Mouse (Mus musculus) B cell, adult 62 days (primary cell): ENCODE results near the gene Sat2. TPM values are rescaled to one million over a fixed set of nuclear protein-coding genes. Genes with fewer than 3 reads are reported as not detected.

Source experiments
- total RNA-seq: library from RNA; stranded (reverse); gene quantifications from 4 replicates; pipeline ENCODE4 v1.2.4, GENCODE M21; 2023

Sat2 gene
- total RNA-seq = not detected in 4 replicates

GRCm38 (mm10) chr11:69621571-69622268, at the start of gene Sat2:
Gene Sat2, plus strand, starts transcription at chr11:69622024.

GRCm38 (mm10) chr11:69580091-69580514, 41.7 kb upstream of the Sat2 start, which contains the start of the genes Wrap53 and Trp53:
Gene Wrap53, minus strand, starts transcription at chr11:69580255.
Gene Trp53, plus strand, starts transcription at chr11:69580359.

DNA sequence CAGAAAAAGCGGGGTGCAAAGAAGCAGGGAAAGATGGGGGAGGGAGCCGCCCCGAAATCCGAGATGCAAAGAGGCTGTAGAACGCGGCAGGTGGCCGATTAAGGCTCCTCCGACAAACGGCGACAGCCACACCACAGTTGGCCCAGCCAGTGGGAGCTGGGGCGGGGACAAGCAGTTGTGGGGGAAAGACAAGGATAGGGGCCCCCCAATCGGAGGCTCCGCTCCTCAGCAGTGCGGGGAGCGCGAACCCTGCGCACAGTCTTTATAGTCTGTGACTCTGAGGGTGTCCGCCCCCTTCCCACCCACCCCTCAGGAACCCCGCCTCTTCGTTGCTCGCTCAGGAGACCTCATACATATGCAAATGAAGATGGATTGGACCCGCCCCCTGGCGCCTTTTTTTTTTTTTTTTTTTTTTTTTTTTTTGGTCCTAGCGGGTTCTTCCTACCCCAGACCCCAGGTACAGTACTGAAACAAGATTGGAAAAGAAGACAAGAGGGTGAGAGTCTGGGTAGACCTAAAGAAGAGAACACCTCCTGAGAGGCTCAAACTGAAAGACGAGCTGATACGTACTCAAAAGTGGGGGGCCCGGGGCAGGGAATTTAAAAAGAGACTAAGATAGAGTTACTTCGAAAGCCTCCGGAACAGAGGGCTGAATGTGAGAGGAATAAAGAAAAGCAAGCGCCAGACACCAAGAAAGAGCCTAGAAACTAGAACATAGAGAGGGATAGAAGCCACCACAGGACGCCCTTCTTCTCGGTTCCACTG, 15.9 kb upstream of the Sat2 start, which contains the start of gene Atp1b2:
Gene Atp1b2, minus strand, starts transcription at position 217 of the 765 bp plus-strand sequence.

GRCm38 (mm10) chr11:69617805-69618204, 4.0 kb upstream of the Sat2 start, which contains the start of gene Shbg:
Gene Shbg, minus strand, starts transcription at chr11:69617905.

GRCm38 (mm10) chr11:69632284-69633089, 10.7 kb downstream of the Sat2 start, which contains the start of gene Fxr2:
Gene Fxr2, plus strand, starts transcription at chr11:69632990.

GRCm38 (mm10) chr11:69655264-69656064, 33.6 kb downstream of the Sat2 start, which contains the start of gene Sox15:
Gene Sox15, plus strand, starts transcription at chr11:69655314.

DNA sequence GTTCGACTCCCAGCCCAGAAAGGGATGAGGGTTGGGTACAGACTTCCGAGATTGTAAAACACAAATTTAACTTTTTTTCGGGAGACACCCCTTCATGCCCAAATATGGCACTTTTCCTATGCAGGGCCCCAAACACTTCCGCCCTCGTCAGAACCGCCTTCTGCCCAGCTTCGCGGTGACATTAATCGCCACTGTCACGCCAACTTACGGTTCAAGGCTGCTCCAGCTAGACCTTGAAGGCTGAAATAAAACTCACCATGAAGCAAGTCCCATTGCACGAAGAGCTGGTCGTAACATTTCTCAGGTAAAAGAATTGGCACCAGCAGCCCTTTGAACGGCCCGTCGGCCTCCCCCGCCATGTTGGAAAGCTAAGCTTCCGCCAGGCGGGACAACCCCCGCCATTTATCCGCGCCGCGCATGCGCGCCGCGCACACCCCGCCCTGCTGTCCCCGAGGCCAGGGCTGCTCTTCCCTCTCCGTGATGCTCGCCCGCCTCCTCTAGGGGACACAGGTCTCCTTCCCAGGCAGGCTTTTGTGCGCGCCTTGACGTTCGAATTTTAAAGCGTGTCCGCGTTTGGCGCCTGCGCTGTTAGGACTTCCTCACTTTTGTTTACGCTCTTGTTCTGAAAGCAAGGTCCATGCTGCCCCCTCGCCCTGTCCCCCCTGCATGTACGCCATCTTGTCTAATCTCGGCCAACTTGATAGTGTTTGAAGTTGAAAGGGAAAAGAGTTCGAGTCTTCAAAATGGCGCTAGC, 40.6 kb downstream of the Sat2 start, which contains the start of gene Mpdu1:
Gene Mpdu1, minus strand, starts transcription at position 430 of the 754 bp plus-strand sequence.

GRCm38 (mm10) chr11:69665961-69666664, 44.3 kb downstream of the Sat2 start, which contains the start of gene Cd68:
Gene Cd68, minus strand, starts transcription at chr11:69666153.

DNA sequence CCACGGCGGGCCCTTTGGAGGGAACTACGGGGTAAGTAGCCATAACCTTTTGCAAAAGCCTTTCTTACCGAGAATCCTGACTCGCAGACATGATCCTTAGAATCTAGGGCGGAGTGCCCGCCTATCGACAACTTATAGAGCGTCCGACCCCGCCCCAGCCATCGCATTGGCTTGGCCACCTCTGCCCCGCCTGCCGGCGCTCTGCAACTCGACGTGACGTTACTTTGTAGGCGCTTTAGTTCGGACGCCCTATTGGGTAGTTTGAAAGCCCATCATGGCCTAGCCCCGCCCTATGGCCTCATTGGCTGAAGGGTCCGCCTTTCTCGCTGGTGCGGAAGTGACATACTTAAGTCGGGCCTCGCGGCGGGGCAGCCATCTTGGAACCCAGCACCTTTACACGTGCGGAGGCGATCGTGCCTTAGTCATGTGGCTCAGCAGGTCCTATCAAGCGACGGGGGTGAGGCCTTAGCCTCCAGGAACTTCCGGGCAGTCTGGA, 50.4 kb downstream of the Sat2 start, which contains the start of gene Eif4a1:
Gene Eif4a1, minus strand, starts transcription at position 213 of the 496 bp plus-strand sequence.

Other genes with a start within 250 kb of the Sat2 start
- gene Naa38, start 226.5 kb upstream of the Sat2 start, total RNA-seq = 34.9 to 49.9 TPM (median 39.5 TPM) in 4 replicates
- 40.5 to 48.7 TPM (median 44.6 TPM) in 4 replicates for gene Cyb5d1, start 226.4 kb upstream of the Sat2 start, total RNA-seq
- 11.6 to 18.4 TPM (median 15.3 TPM) in 4 replicates for gene Tmem88, start 223.8 kb upstream of the Sat2 start, total RNA-seq
- 404 to 430 TPM (median 420 TPM) in 4 replicates for gene Kdm6b, start 208.3 kb upstream of the Sat2 start, total RNA-seq
- 0.03 TPM in 1 of 4 replicates, not detected in the others for gene Dnah2, start 72.9 kb upstream of the Sat2 start, total RNA-seq
- 0.18 to 0.66 TPM (median 0.35 TPM) in 4 replicates for gene Efnb3, start 61.8 kb upstream of the Sat2 start, total RNA-seq
- gene Wrap53, start 41.8 kb upstream of the Sat2 start, total RNA-seq = 11.0 to 15.2 TPM (median 13.1 TPM) in 4 replicates
- 122 to 134 TPM (median 130 TPM) in 4 replicates for gene Trp53, start 41.7 kb upstream of the Sat2 start, total RNA-seq
- gene Atp1b2, start 16.1 kb upstream of the Sat2 start, total RNA-seq = 0.26 to 0.67 TPM (median 0.31 TPM) in 3 of 4 replicates, not detected in the other
- gene Shbg, start 4.1 kb upstream of the Sat2 start, total RNA-seq = not detected in 4 replicates
- 73.0 to 86.7 TPM (median 81.7 TPM) in 4 replicates for gene Fxr2, start 11.0 kb downstream of the Sat2 start, total RNA-seq
- 0.95 TPM in 1 of 4 replicates, not detected in the others for gene Sox15, start 33.3 kb downstream of the Sat2 start, total RNA-seq
- 58.5 to 68.1 TPM (median 64.8 TPM) in 4 replicates for gene Mpdu1, start 40.6 kb downstream of the Sat2 start, total RNA-seq
- gene Cd68, start 44.1 kb downstream of the Sat2 start, total RNA-seq = 13.5 to 15.1 TPM (median 14.6 TPM) in 4 replicates
- gene Eif4a1, start 50.4 kb downstream of the Sat2 start, total RNA-seq = 683 to 716 TPM (median 701 TPM) in 4 replicates
- gene Senp3, start 60.1 kb downstream of the Sat2 start, total RNA-seq = 112 to 142 TPM (median 125 TPM) in 4 replicates
- not detected in 4 replicates for gene Tnfsf13, start 63.8 kb downstream of the Sat2 start, total RNA-seq
- gene Tnfsf12, start 73.8 kb downstream of the Sat2 start, total RNA-seq = 0.40 TPM in 1 of 4 replicates, not detected in the others
- 0.56 TPM in 1 of 4 replicates, not detected in the others for gene Tnfsfm13, start 74.1 kb downstream of the Sat2 start, total RNA-seq
- 227 to 251 TPM (median 238 TPM) in 4 replicates for gene Polr2a, start 136.6 kb downstream of the Sat2 start, total RNA-seq
- not detected in 4 replicates for gene Slc35g3, start 139.9 kb downstream of the Sat2 start, total RNA-seq
- gene Zbtb4, start 143.9 kb downstream of the Sat2 start, total RNA-seq = 62.1 to 72.6 TPM (median 65.4 TPM) in 4 replicates
- 7.8 to 14.5 TPM (median 12.0 TPM) in 4 replicates for gene Chrnb1, start 173.9 kb downstream of the Sat2 start, total RNA-seq
- 0.21 to 0.22 TPM in 2 of 4 replicates, not detected in the others for gene Fgf11, start 179.8 kb downstream of the Sat2 start, total RNA-seq
- 0.30 TPM in 1 of 4 replicates, not detected in the others for gene Tmem102, start 183.6 kb downstream of the Sat2 start, total RNA-seq
- gene Gm39566, start 193.3 kb downstream of the Sat2 start, total RNA-seq = not detected in 4 replicates
- gene Spem2, start 196.4 kb downstream of the Sat2 start, total RNA-seq = not detected in 4 replicates
- not detected in 4 replicates for gene Spem1, start 200.2 kb downstream of the Sat2 start, total RNA-seq
- gene Nlgn2, start 215.8 kb downstream of the Sat2 start, total RNA-seq = 0.27 to 1.5 TPM (median 0.32 TPM) in 4 replicates
- 29.5 to 37.7 TPM (median 32.6 TPM) in 4 replicates for gene Tmem256, start 216.5 kb downstream of the Sat2 start, total RNA-seq
- 9.9 to 12.6 TPM (median 11.5 TPM) in 4 replicates for gene Plscr3, start 224.4 kb downstream of the Sat2 start, total RNA-seq
- gene Tnk1, start 236.7 kb downstream of the Sat2 start, total RNA-seq = not detected in 4 replicates